Mouse (Mus musculus): ENCODE data around the gene Rab37. TPM values are rescaled to one million over a fixed set of nuclear protein-coding genes. Genes with fewer than 3 reads are reported as not detected.

The Rab37 gene
- 2.0 and 3.5 TPM in 2 replicates for polyA plus RNA-seq (2016; fragmentation: Nextera tagmentation; extraction: Ambion mirVana)

DNA sequence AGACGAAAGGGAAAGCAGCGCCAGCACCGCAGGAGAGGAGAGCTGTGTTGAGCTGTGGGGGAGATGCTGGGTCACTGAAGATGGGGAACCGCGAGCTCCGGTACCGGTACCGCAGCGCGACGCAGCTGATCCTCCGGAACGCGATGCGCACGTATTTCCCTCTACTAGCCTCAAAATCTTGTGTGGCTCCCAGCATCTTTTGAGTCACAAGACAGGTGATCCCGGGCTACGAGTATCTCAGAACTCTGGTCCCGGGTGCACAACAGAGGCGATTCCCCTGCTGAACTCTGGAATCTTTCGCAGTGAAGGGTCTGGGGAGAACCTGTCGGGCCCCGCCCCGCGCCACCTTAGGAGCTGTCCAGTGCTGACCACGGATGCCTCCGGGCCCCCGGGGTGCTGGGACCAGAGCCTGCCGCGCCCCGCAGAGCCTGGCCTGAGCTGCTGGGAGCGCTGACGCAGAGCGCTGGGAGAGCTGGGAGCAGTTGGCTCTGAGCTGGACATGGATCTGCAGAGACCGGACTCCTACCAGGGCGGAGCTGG lies at the start of gene Rab37:
Gene Rab37, plus strand, starts transcription at position 70 of the 540 bp plus-strand sequence.
- Histone ChIP-seq H3K9me3 (peaks cover 6% of the 10 kb centered on the region; the same call in 1 of the 2 replicates), H3K27me3 (replicated peaks) (peaks cover 29% of the 10 kb centered on the region), H3K9ac (peak within 1 kb of the TSS; percentile 47; the same call in 1 of the 2 replicates), H3K4me3 (peak within 1 kb of the TSS; percentile 18; the same call in 1 of the 2 replicates), H3K4me2 (replicated peaks) (peak within 1 kb of the TSS; percentile 57), H3K36me3 (no peaks in the 10 kb centered on the region), H3K4me1 (peaks cover 9% of the 10 kb centered on the region), H3K27ac (no peak within 1 kb of the TSS)
- ATAC-seq (ENCODE audit: low FRiP score, low read depth), result no peak
- WGBS, result 3% methylated on average over 36 of the region's 36 CpGs

- H3K9ac ChIP-seq, result no peak within 1 kb of the TSS
- H3K27me3 ChIP-seq (replicated peaks), result no peaks in the 10 kb centered on the region
- 68% methylated on average over 2 of the region's 2 CpGs for WGBS
- ATAC-seq (ENCODE audit: low FRiP score, low read depth), result no peak
- no peak within 1 kb of the TSS for H3K27ac ChIP-seq
- H3K36me3 ChIP-seq, result no peaks in the 10 kb centered on the region
- no peak within 1 kb of the TSS for H3K4me3 ChIP-seq
- H3K4me1 ChIP-seq, result no peaks in the 10 kb centered on the region
- no peak within 1 kb of the TSS for H3K4me2 ChIP-seq (replicated peaks)
- H3K9me3 ChIP-seq, result no peaks in the 10 kb centered on the region
Observed at GRCm38 (mm10) chr11:115048259-115048658, 43.0 kb upstream of the Rab37 start, which contains the start of gene Cd300ld3. Gene Cd300ld3, minus strand, starts transcription at chr11:115048409.

GRCm38 (mm10) chr11:115049282-115049895 lies 41.8 kb upstream of the Rab37 start:
- no peak overlapping the region for H3K4me2 ChIP-seq (replicated peaks)
- H3K4me1 ChIP-seq, result no peaks in the 10 kb centered on the region
- no peak overlapping the region for H3K9ac ChIP-seq
- H3K27me3 ChIP-seq (replicated peaks), result no peaks in the 10 kb centered on the region
- H3K36me3 ChIP-seq, result no peaks in the 10 kb centered on the region
- H3K4me3 ChIP-seq, result no peak overlapping the region
- no peak overlapping the region for H3K27ac ChIP-seq
- ATAC-seq (ENCODE audit: low FRiP score, low read depth), result no peak
- H3K9me3 ChIP-seq, result no peaks in the 10 kb centered on the region
- WGBS, result 50% methylated on average over 3 of the region's 3 CpGs

DNA sequence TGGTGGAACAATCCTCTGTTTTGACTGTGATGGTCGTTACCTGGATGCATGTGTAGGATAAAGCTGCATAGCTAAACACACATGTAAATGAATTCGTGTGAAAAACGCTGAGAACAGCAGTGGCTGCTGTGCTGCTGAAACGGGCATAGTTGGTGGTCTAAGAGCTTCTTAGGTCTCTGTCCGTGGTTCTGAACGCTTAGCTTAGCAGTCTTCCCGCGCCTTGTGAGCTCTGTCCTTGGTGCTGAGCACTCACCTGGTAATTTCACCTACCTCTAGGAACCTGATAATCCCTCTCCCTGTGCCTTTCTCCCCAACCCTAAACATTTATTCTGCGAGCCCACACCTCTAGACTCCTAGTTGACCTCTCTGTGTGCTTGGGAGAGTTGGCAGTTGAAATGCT lies 39.0 kb upstream of the Rab37 start:
- ATAC-seq (ENCODE audit: low FRiP score, low read depth), result no peak
- no peaks in the 10 kb centered on the region for H3K36me3 ChIP-seq
- no peak overlapping the region for H3K4me2 ChIP-seq (replicated peaks)
- no peaks in the 10 kb centered on the region for H3K9me3 ChIP-seq
- H3K27me3 ChIP-seq (replicated peaks), result no peaks in the 10 kb centered on the region
- H3K27ac ChIP-seq, result no peak overlapping the region
- no peak overlapping the region for H3K4me3 ChIP-seq
- H3K4me1 ChIP-seq, result no peaks in the 10 kb centered on the region
- WGBS, result 2% methylated on average over 9 of the region's 9 CpGs
- no peak overlapping the region for H3K9ac ChIP-seq

DNA sequence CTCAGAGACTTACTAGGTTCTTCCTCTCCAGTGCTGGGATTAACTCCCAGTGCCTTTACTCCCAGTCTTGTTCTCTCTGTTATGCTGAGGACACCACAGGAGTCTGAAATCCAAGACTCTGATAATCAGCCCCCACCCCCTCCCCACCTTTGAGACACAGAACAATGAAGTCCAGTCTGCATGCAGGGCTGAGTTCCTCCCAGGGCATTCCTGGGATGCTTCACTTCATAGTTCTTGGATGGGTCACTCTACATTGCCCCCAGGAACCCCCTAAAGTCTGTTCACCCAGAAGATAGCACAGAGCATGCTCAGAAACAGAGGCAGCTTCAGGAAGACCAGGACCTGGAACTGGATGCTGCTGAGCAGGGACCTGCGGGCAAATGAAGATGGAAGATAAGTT lies 38.2 kb upstream of the Rab37 start:
- Histone ChIP-seq H3K27me3 (replicated peaks) (no peaks in the 10 kb centered on the region), H3K27ac (no peak overlapping the region), H3K4me1 (no peaks in the 10 kb centered on the region), H3K4me3 (no peak overlapping the region), H3K9ac (no peak overlapping the region), H3K4me2 (replicated peaks) (no peak overlapping the region), H3K36me3 (no peaks in the 10 kb centered on the region), H3K9me3 (no peaks in the 10 kb centered on the region)
- WGBS, result 88% methylated on average over 1 of the region's 1 CpGs
- no peak for ATAC-seq (ENCODE audit: low FRiP score, low read depth)

GRCm38 (mm10) chr11:115054537-115054936 lies 36.7 kb upstream of the Rab37 start:
- Histone ChIP-seq H3K4me3 (no peak overlapping the region), H3K9me3 (no peaks in the 10 kb centered on the region), H3K4me1 (no peaks in the 10 kb centered on the region), H3K27me3 (replicated peaks) (no peaks in the 10 kb centered on the region), H3K9ac (no peak overlapping the region), H3K27ac (no peak overlapping the region), H3K36me3 (no peaks in the 10 kb centered on the region), H3K4me2 (replicated peaks) (no peak overlapping the region)
- ATAC-seq (ENCODE audit: low FRiP score, low read depth), result no peak

DNA sequence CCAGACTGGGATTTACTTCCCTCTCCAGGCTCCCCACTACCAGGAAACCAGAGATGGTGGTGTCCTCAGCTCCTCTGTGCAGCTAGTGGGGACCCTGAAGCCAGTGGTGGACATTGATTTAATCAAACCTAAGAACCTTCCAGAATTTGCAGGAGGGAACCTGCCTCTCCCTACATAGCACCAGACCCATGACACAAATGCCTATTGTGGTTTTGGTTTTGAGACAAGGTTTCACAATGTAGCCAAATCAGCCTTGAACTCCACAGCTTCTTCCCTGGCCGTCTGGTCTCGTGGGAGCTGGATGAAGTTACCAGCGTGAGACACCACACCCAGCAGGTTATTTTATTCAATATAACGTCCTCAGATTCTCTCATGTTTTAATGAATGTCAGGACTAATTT lies 32.5 kb upstream of the Rab37 start:
- no peaks in the 10 kb centered on the region for H3K4me1 ChIP-seq
- 80% methylated on average over 4 of the region's 4 CpGs for WGBS
- no peaks in the 10 kb centered on the region for H3K9me3 ChIP-seq
- H3K9ac ChIP-seq, result no peak overlapping the region
- H3K4me3 ChIP-seq, result no peak overlapping the region
- no peak overlapping the region for H3K4me2 ChIP-seq (replicated peaks)
- no peaks in the 10 kb centered on the region for H3K27me3 ChIP-seq (replicated peaks)
- no peak for ATAC-seq (ENCODE audit: low FRiP score, low read depth)
- no peaks in the 10 kb centered on the region for H3K36me3 ChIP-seq
- H3K27ac ChIP-seq, result no peak overlapping the region

GRCm38 (mm10) chr11:115059797-115060196 lies 31.4 kb upstream of the Rab37 start:
- H3K4me1 ChIP-seq, result no peaks in the 10 kb centered on the region
- H3K36me3 ChIP-seq, result no peaks in the 10 kb centered on the region
- H3K9ac ChIP-seq, result no peak overlapping the region
- ATAC-seq (ENCODE audit: low FRiP score, low read depth), result no peak
- WGBS, result 75% methylated on average over 2 of the region's 2 CpGs
- H3K4me2 ChIP-seq (replicated peaks), result no peak overlapping the region
- no peak overlapping the region for H3K27ac ChIP-seq
- no peak overlapping the region for H3K4me3 ChIP-seq
- H3K9me3 ChIP-seq, result no peaks in the 10 kb centered on the region
- H3K27me3 ChIP-seq (replicated peaks), result 0 out of 2 replicates have a peak, but pooled peaks cover 3% of the 10 kb centered on the region

DNA sequence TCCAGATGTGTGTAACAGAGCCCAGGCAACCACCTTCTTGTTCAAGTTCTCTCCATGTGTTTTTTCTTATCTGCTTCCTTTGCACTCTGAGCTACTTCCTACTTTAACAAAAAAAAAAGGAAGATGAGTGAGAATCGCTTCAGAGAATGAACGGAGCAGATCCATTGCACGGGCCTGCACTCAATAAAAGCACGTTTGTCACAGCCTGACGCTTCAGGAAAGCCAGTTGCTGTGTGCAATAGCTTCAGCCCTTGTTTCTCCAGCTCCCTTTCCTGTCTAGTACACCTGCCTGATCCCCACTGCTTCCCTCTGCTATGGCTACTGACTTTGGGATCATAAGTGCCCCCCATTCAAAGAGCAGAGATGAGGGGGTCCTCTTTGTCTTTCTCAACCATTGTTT lies 29.2 kb upstream of the Rab37 start, which contains the start of gene Cd300e:
Gene Cd300e, minus strand, starts transcription at position 101 of the 400 bp plus-strand sequence.
- Histone ChIP-seq H3K36me3 (no peaks in the 10 kb centered on the region), H3K9me3 (no peaks in the 10 kb centered on the region), H3K27me3 (replicated peaks) (0 out of 2 replicates have a peak, but pooled peaks cover 3% of the 10 kb centered on the region), H3K9ac (no peak within 1 kb of the TSS), H3K4me1 (no peaks in the 10 kb centered on the region), H3K4me3 (no peak within 1 kb of the TSS), H3K27ac (no peak within 1 kb of the TSS), H3K4me2 (replicated peaks) (no peak within 1 kb of the TSS)
- ATAC-seq (ENCODE audit: low FRiP score, low read depth), result no peak
- WGBS, result 33% methylated on average over 5 of the region's 5 CpGs

GRCm38 (mm10) chr11:115066768-115067167 lies 24.5 kb upstream of the Rab37 start:
- no peak for ATAC-seq (ENCODE audit: low FRiP score, low read depth)
- H3K9ac ChIP-seq, result no peak overlapping the region
- H3K27me3 ChIP-seq (replicated peaks), result peaks cover 10% of the 10 kb centered on the region; the same call in 1 of the 2 replicates
- no peaks in the 10 kb centered on the region for H3K9me3 ChIP-seq
- H3K4me1 ChIP-seq, result peaks cover 13% of the 10 kb centered on the region
- H3K4me2 ChIP-seq (replicated peaks), result no peak overlapping the region
- WGBS, result 74% methylated on average over 6 of the region's 6 CpGs
- H3K4me3 ChIP-seq, result no peak overlapping the region
- H3K36me3 ChIP-seq, result no peaks in the 10 kb centered on the region
- H3K27ac ChIP-seq, result no peak overlapping the region

GRCm38 (mm10) chr11:115071015-115071551 lies 20.1 kb upstream of the Rab37 start:
- peaks cover 18% of the 10 kb centered on the region for H3K4me1 ChIP-seq
- WGBS, result 6% methylated on average over 9 of the region's 9 CpGs

GRCm38 (mm10) chr11:115071631-115072294 lies 19.5 kb upstream of the Rab37 start:
- Histone ChIP-seq H3K4me2 (replicated peaks) (peak overlapping the region; percentile 48), H3K9me3 (no peaks in the 10 kb centered on the region), H3K27me3 (replicated peaks) (peaks cover 22% of the 10 kb centered on the region), H3K4me1 (peaks cover 18% of the 10 kb centered on the region), H3K36me3 (no peaks in the 10 kb centered on the region), H3K27ac (no peak overlapping the region), H3K4me3 (no peak overlapping the region), H3K9ac (no peak overlapping the region)
- WGBS, result 13% methylated on average over 14 of the region's 14 CpGs
- ATAC-seq (ENCODE audit: low FRiP score, low read depth), result no peak

More at GRCm38 (mm10) chr11:115071015-115071551, 20.1 kb upstream of the Rab37 start:
- Histone ChIP-seq H3K27ac (no peak overlapping the region), H3K4me2 (replicated peaks) (peak overlapping the region; percentile 48), H3K9me3 (no peaks in the 10 kb centered on the region), H3K27me3 (replicated peaks) (peaks cover 22% of the 10 kb centered on the region), H3K4me3 (no peak overlapping the region), H3K9ac (0 out of 2 replicates have a peak overlapping the region, but pooled peaks have one; percentile 26), H3K36me3 (no peaks in the 10 kb centered on the region)
- ATAC-seq (ENCODE audit: low FRiP score, low read depth), result no peak
